Mouse (Mus musculus): ENCODE measurements around the gene Inka1. TPM values are rescaled to one million over a fixed set of nuclear protein-coding genes. Genes with fewer than 3 reads are reported as not detected.

Inka1 gene
- polyA plus RNA-seq, 1 experiment from 2014 or later, result 90.4 TPM

DNA sequence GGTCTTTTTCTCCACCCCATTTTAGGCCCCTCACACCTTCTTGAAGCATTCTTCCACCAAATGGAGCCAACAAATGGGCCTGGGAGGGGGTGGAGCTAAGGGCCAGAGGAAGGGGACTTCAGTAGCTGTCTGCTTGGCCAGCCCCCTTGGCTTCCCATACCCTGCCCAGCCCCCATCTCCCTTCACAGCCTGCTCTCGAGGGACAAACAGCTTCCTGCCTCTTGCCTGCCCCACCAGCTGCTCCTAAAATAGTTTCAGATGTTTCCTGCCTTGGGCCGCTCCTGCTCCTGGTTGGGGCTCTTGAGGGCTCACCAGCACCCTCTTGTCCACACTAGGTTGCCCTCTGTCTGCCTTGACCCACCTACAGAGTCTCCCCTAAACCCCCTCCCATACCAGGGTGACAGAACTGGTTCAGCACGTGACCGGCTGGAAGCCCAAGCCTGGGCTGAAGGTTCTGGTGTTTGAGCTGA, 2.2 kb downstream of the Inka1 start:
- Histone ChIP-seq H3K4me3 (replicated peaks) (peak overlapping the region; percentile 84), H3K27me3 (no peaks in the 10 kb centered on the region), H3K36me3 (no peaks in the 10 kb centered on the region), H3K9ac (peak overlapping the region; percentile 61), H3K9me3 (replicated peaks) (no peaks in the 10 kb centered on the region), H3K4me1 (peaks cover 63% of the 10 kb centered on the region), H3K27ac (replicated peaks) (peak overlapping the region; percentile 98), H3K4me2 (replicated peaks) (peak overlapping the region; percentile 80)
- WGBS, result 9% methylated on average over 4 of the region's 4 CpGs
- ATAC-seq (ENCODE audit: insufficient number of reproducible peaks, low FRiP score, low TSS enrichment, low read depth), result peak; percentile 74

DNA sequence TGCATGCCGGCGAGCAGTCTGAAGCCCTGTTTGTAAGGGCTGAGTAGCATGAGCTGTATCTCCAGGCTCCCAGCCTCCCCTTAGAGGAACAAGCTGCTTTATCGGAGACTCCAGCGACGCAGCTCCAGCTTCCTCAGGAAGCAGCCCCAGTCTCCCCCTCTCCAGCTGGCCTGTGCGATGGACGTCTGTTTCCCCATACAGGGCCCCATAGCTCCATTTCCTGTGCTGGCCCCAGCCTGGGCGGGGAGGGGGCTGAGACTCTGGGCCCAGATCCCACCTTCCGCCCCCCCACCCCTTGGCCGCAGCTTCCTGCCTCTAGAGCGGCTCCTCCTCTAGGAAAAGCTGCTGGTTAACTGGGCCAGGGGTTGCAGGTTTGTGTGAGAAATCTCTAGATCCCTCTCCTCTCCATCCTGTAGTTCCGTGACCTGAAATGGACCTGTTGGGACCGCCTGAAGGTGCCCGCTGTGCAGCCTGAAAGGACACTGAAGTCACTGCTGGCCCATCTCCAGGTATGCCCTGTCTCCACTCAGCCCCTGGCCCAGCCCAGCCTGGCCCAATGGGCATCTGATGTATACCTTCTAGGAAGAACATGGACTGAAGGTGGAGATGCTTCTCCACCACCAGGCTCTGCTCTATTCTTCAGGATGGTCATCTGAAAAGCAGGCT, 2.9 kb downstream of the Inka1 start, which contains the start of gene Gm20661:
TSS of gene Gm20661 (plus strand) at position 378 of the 666 bp plus-strand sequence.
- Histone ChIP-seq H3K4me2 (replicated peaks) (peak within 1 kb of the TSS; percentile 80), H3K27ac (replicated peaks) (peak within 1 kb of the TSS; percentile 98), H3K27me3 (no peaks in the 10 kb centered on the region), H3K4me1 (peaks cover 60% of the 10 kb centered on the region), H3K4me3 (replicated peaks) (peak within 1 kb of the TSS; percentile 84), H3K9me3 (replicated peaks) (no peaks in the 10 kb centered on the region), H3K36me3 (no peaks in the 10 kb centered on the region), H3K9ac (peak within 1 kb of the TSS; percentile 61)
- ATAC-seq (ENCODE audit: insufficient number of reproducible peaks, low FRiP score, low TSS enrichment, low read depth), result peak; percentile 78
- WGBS, result 22% methylated on average over 14 of the region's 14 CpGs

DNA sequence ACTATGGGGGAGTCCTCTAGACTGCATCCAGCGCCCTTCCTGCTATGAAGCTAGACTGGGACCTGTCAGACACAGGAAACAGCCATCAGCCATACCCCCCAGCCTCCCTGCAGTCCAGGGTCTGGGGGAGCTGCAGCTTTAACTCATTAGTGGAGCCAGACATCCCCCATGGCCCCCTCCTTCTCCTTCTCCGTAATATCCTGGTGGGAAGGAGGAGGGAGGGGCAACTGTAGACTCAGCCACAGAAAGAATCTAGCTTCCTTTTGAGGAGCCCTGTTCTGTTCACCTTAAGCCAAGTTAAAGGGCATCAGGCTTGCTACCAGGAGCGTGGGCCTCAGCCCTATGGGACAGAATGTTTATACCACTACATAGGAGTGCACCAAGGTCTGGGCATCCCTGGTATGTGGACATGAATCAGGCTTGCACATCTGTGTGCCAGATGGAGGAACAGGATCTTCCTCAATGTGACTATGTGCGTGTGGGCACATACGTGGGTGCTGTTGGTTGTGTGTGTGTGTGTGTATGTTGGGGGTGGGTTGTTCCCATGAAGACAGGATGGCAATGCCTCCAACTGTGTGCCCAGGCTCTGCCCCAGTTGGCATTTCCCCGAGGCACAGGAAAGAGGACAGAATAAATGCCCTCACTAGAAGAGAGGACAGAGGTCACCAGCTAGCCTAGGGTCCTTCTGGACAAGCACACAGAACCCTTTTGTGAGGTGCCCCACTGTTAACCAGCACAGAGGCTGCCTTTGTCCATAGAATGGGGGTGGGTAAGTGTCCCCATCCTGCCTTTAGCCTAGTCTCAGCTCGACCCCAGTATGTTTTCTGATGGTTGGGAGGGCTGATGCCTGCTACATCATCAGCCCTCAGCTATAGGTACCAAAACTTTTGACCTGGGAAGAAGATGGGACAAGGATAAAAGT, 3.7 kb downstream of the Inka1 start:
- Histone ChIP-seq H3K27me3 (no peaks in the 10 kb centered on the region), H3K4me1 (peaks cover 59% of the 10 kb centered on the region), H3K9ac (peak overlapping the region; percentile 1; the same call in 1 of the 2 replicates), H3K9me3 (replicated peaks) (no peaks in the 10 kb centered on the region), H3K36me3 (no peaks in the 10 kb centered on the region), H3K4me2 (replicated peaks) (peak overlapping the region; percentile 80), H3K27ac (replicated peaks) (peak overlapping the region; percentile 98), H3K4me3 (replicated peaks) (peak overlapping the region; percentile 84)
- ATAC-seq (ENCODE audit: insufficient number of reproducible peaks, low FRiP score, low TSS enrichment, low read depth), result peak; percentile 62
- 20% methylated on average over 7 of the region's 7 CpGs for WGBS

DNA sequence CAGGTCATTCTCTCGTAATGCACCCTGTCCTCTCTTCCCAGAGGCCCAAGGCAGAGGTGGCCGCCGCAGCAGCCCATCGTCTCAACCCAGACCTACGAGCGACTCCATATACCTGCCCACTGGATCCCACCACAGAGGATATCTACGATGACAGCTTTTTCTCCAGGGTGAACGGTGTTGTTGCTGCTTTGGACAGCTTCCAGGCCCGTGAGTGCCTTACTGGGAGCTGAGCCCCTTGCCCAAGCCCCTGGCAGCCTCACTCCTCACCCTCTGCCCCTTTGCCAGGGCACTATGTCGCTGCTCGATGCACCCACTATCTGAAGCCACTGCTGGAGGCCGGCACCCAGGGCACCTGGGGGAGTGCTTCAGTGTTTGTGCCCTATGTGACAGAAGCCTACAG, 6.9 kb downstream of the Inka1 start:
- Histone ChIP-seq H3K36me3 (no peaks in the 10 kb centered on the region), H3K27ac (replicated peaks) (no peak overlapping the region), H3K4me3 (replicated peaks) (no peak overlapping the region), H3K4me2 (replicated peaks) (no peak overlapping the region), H3K9ac (no peak overlapping the region), H3K4me1 (peaks cover 47% of the 10 kb centered on the region), H3K9me3 (replicated peaks) (no peaks in the 10 kb centered on the region), H3K27me3 (no peaks in the 10 kb centered on the region)
- WGBS, result 89% methylated on average over 12 of the region's 12 CpGs
- no peak for ATAC-seq (ENCODE audit: insufficient number of reproducible peaks, low FRiP score, low TSS enrichment, low read depth)

DNA sequence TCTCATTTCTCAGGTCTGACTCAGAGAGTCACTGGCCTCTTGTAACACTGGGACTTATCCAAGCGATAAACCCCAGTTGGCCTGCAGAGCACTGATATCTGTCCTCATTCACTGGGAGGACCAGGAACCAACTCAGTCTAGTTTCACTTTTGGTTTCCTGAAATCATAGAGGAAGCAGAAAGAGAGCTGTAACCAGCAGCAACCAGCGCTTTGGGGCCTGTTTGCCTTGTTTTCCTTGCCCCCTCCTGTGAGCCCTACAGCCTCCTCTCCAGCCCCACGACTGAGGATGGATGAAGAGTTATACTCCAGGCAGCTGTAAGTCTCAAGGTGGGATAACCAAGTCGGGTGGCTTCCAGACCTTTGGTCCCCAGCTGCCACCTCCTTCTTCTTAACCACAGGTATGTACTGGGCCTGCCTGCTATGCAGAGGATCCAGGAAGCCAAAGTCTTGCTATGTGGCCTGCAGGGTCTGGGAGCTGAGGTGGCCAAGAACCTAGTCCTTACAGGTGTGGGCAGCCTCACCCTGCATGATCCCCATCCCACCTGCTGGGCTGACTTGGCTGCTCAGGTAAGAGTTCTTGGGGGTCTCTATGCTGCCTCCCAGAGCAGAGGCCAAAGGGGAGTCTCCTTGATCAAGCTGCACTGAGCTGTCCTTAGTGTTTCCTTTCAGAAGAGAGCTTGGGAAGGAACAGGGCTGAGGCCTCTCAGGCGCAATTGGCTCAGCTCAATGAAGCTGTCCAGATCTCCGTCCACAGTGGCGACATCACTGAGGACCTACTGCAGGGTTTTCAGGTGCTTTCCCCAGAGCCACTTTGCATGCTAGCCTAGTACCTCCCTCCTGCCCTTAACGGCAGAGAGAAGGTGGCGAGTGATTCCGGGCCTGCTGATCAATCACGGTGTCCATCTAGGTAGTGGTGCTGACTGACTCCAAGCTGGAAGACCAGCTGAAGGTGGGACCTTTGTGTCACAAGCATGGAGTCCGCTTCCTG, 10.0 kb downstream of the Inka1 start, which contains the start of gene Uba7:
TSS of gene Uba7 (plus strand) at position 107 of the 988 bp plus-strand sequence.
- peak within 1 kb of the TSS; percentile 35 for H3K27ac ChIP-seq (replicated peaks)
- no peak for ATAC-seq (ENCODE audit: insufficient number of reproducible peaks, low FRiP score, low TSS enrichment, low read depth)
- peaks cover 10% of the 10 kb centered on the region; the same call in 1 of the 2 replicates for H3K36me3 ChIP-seq
- H3K27me3 ChIP-seq, result no peaks in the 10 kb centered on the region
- no peak within 1 kb of the TSS for H3K4me2 ChIP-seq (replicated peaks)
- WGBS, result 71% methylated on average over 12 of the region's 12 CpGs
- H3K4me3 ChIP-seq (replicated peaks), result no peak within 1 kb of the TSS
- no peak within 1 kb of the TSS for H3K9ac ChIP-seq
- no peaks in the 10 kb centered on the region for H3K9me3 ChIP-seq (replicated peaks)
- H3K4me1 ChIP-seq, result peaks cover 16% of the 10 kb centered on the region

DNA sequence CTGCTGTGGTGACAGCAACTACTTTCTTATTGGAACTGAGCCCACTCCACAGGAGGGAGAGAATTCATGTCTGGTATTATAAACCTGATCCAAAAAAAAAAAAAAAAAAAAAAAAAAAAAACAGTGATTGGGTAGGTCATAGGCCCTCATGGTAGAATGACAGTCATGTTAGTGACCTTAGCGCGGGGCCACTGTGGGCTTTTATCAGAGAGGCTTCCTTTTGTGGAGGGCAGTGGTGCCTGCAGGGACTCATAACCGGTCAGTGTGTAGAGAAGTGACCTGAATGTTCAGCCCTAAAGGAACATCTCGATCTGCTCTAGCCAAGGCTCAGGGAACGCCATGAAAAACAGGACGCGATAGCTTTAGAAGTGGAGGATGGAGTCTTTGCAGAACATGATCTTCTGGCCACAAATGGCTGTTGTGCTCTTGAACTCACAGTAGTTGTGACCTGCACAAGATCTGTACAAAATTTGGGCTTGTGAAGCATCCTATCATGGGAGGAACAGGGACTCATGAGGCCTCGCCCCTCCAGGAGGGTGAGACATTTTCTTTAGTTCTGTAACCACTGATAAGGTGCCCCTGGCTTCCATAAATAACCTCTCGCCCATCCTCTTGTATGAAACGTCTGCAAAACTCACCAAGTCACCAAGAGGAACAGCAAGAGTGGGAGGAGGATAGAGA, 11.0 kb downstream of the Inka1 start:
- Histone ChIP-seq H3K4me2 (replicated peaks) (no peak overlapping the region), H3K9me3 (replicated peaks) (no peaks in the 10 kb centered on the region), H3K9ac (no peak overlapping the region), H3K36me3 (peaks cover 12% of the 10 kb centered on the region; the same call in 1 of the 2 replicates), H3K27ac (replicated peaks) (peak overlapping the region; percentile 28; the same call in 1 of the 2 replicates), H3K4me3 (replicated peaks) (no peak overlapping the region), H3K27me3 (no peaks in the 10 kb centered on the region), H3K4me1 (peaks cover 7% of the 10 kb centered on the region; the same call in 1 of the 2 replicates)
- 79% methylated on average over 10 of the region's 10 CpGs for WGBS
- ATAC-seq (ENCODE audit: insufficient number of reproducible peaks, low FRiP score, low TSS enrichment, low read depth), result no peak

DNA sequence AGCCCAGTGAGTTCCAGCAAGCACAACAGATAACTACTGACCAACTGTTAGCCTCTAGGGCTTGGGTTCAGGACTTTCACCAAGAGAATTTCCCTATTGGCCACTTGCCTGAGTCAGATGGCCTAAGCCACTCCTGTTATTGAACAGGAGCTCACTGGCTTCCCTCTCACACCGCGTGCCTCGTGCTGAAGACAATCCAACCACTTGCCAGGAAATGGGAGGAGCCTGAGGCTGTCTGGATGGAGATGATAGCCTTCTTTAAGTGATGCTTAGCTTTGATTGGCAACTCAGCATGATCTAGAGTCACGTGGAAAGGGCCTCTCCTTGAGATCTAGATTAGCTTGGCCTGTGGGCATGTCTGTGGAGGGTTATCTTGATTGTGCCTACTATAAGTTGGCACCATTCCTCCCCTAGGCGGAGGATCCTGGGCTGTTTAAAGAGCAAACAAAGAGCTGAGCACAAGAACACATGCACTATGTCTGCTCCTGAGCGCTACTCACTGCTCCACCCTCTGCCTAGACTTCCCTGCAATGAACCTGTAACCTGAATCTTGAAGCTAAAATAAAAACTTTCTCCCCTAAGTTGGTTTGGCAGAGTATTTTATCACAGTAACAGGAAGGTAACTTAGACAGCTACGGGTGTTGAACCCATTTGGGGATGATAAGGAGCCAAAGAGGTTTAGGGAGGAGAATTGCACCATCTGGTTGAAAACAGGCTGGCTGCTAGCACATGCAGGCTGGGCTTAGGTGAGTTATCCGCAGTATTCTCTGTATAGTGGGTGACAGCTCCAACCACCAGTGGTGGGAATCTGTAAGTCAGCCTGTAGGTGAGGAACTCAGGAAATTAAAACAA, 13.8 kb downstream of the Inka1 start:
- H3K9me3 ChIP-seq (replicated peaks), result no peaks in the 10 kb centered on the region
- H3K4me2 ChIP-seq (replicated peaks), result no peak overlapping the region
- peaks cover 7% of the 10 kb centered on the region; the same call in 1 of the 2 replicates for H3K4me1 ChIP-seq
- no peaks in the 10 kb centered on the region for H3K27me3 ChIP-seq
- no peak for ATAC-seq (ENCODE audit: insufficient number of reproducible peaks, low FRiP score, low TSS enrichment, low read depth)
- H3K27ac ChIP-seq (replicated peaks), result no peak overlapping the region
- H3K36me3 ChIP-seq, result peaks cover 22% of the 10 kb centered on the region; the same call in 1 of the 2 replicates
- WGBS, result 71% methylated on average over 8 of the region's 8 CpGs
- H3K4me3 ChIP-seq (replicated peaks), result no peak overlapping the region
- H3K9ac ChIP-seq, result no peak overlapping the region

DNA sequence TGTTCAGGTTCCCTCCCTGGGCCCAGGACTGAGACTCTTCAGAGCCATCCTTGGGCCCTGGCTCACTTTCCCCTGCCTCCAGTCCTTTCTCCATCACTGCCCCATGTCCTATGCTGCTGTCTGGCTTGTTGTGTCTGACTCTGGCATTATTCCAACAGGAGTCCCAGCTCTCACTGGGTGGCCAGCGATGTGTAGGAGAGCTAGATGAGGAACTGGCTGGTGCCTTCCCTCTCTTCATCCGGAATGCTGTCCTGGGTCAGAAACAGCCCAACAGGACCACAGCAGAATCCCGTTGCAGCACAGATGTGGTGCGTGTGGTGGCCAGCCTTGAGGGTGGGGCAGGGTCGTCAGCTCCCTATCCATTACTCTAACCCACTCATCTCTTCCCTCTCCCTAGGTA, 15.4 kb downstream of the Inka1 start:
- no peak overlapping the region for H3K9ac ChIP-seq
- H3K36me3 ChIP-seq, result peaks cover 22% of the 10 kb centered on the region; the same call in 1 of the 2 replicates
- 85% methylated on average over 5 of the region's 5 CpGs for WGBS
- no peak for ATAC-seq (ENCODE audit: insufficient number of reproducible peaks, low FRiP score, low TSS enrichment, low read depth)
- H3K27ac ChIP-seq (replicated peaks), result no peak overlapping the region
- no peak overlapping the region for H3K4me3 ChIP-seq (replicated peaks)
- H3K9me3 ChIP-seq (replicated peaks), result no peaks in the 10 kb centered on the region
- no peaks in the 10 kb centered on the region for H3K27me3 ChIP-seq
- H3K4me1 ChIP-seq, result peaks cover 2% of the 10 kb centered on the region; the same call in 1 of the 2 replicates
- H3K4me2 ChIP-seq (replicated peaks), result no peak overlapping the region

DNA sequence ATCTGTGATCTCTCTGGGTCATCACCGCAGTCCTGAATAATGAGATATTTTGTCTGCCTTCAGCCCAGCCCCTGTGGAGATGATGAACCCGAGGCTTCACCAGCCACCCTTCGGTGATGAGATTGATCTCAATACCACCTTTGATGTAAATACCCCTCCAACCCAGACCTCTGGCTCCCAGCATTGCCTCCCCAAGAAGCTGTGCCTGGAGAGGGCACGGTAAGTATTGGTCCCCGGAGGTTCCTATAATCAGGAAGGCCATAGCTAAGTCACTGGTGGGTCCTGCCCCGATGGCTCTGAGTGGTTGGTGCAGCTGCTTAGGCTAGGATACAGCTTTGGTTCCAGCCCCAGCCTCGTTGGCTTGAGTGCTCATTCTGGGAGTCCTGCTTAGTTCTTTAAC, 17.1 kb downstream of the Inka1 start:
- H3K27ac ChIP-seq (replicated peaks), result no peak overlapping the region
- H3K4me3 ChIP-seq (replicated peaks), result no peak overlapping the region
- peaks cover 33% of the 10 kb centered on the region; the same call in 1 of the 2 replicates for H3K36me3 ChIP-seq
- H3K27me3 ChIP-seq, result no peaks in the 10 kb centered on the region
- H3K4me2 ChIP-seq (replicated peaks), result no peak overlapping the region
- no peaks in the 10 kb centered on the region for H3K4me1 ChIP-seq
- no peak for ATAC-seq (ENCODE audit: insufficient number of reproducible peaks, low FRiP score, low TSS enrichment, low read depth)
- no peak overlapping the region for H3K9ac ChIP-seq
- no peaks in the 10 kb centered on the region for H3K9me3 ChIP-seq (replicated peaks)
- 91% methylated on average over 7 of the region's 7 CpGs for WGBS
